Mouse (Mus musculus) limb, embryonic 10.5 days (tissue): ENCODE data around the gene Chpf. TPM values are rescaled to one million over a fixed set of nuclear protein-coding genes. Genes with fewer than 3 reads are reported as not detected.
A peak's percentile ranks its signal among the peaks of the same experiment; 100 is the strongest.

ENCODE experiments used
- DNase-seq: peaks from one replicate; pipeline ENCODE4 v3.0.0-alpha.2; 2017; ENCODE audit warnings: low spot score
- H3K27ac ChIP-seq: fragments of 300-500 bp; sonication (generic); 2 replicates; pipeline ENCODE4 v1.5.1; 2016; ENCODE audit warnings: mild to moderate bottlenecking
- H3K27me3 ChIP-seq: fragments of 300-500 bp; sonication (generic); 2 replicates; pipeline ENCODE4 v1.6.1; 2016; ENCODE audit warnings: low read depth, mild to moderate bottlenecking; ENCODE audit not compliant: poor library complexity, severe bottlenecking
- H3K36me3 ChIP-seq: fragments of 300-500 bp; sonication (generic); 2 replicates; pipeline ENCODE4 v1.6.1; 2016; ENCODE audit warnings: mild to moderate bottlenecking, moderate library complexity
- H3K4me1 ChIP-seq: fragments of 300-500 bp; sonication (generic); 2 replicates; pipeline ENCODE4 v1.6.1; 2016
- H3K4me3 ChIP-seq: fragments of 300-500 bp; sonication (generic); 2 replicates; pipeline ENCODE4 v1.5.1; 2016; ENCODE audit warnings: mild to moderate bottlenecking, moderate library complexity
- H3K9me3 ChIP-seq: fragments of 300-500 bp; sonication (generic); replicated peaks from 2 replicates; pipeline ENCODE4 v1.6.1; 2016; ENCODE audit warnings: mild to moderate bottlenecking
- WGBS: fragments of 180-500 bp; shearing (Covaris S2); methylation state at CpG from one replicate; pipeline ENCODE4 v1.1.7; 2016; 5-methylcytosine and 5-hydroxymethylcytosine counted together
- polyA plus RNA-seq: library from polyadenylated mRNA; unstranded; fragments of >200 nt; fragmentation: Nextera tagmentation; extraction: Ambion mirVana; gene quantifications from 2 replicates; pipeline ENCODE4 v1.2.1, GENCODE M21; 2016

Gene Chpf
- polyA plus RNA-seq, 1 experiment from 2014 or later, result 23.7 TPM

GRCm38 (mm10) chr1:75463652-75464204, 15.4 kb downstream of the Chpf start:
- H3K4me1 ChIP-seq, result peaks cover 43% of the 10 kb centered on the region
- no peaks in the 10 kb centered on the region for H3K9me3 ChIP-seq
- DNase-seq, result no peak
- no peak overlapping the region for H3K4me3 ChIP-seq
- H3K27ac ChIP-seq, result no peak overlapping the region; the same call in 1 of the 2 replicates
- no peaks in the 10 kb centered on the region for H3K36me3 ChIP-seq
- peaks cover 85% of the 10 kb centered on the region for H3K27me3 ChIP-seq
- WGBS, result 77% methylated on average over 5 of the region's 5 CpGs

GRCm38 (mm10) chr1:75462636-75463035, 16.5 kb downstream of the Chpf start:
- H3K27me3 ChIP-seq, result peaks cover 86% of the 10 kb centered on the region
- WGBS, result 9% methylated on average over 1 of the region's 1 CpGs
- no peak overlapping the region for H3K27ac ChIP-seq
- no peak overlapping the region for H3K4me3 ChIP-seq
- H3K36me3 ChIP-seq, result no peaks in the 10 kb centered on the region
- no peaks in the 10 kb centered on the region for H3K9me3 ChIP-seq
- DNase-seq, result no peak
- peaks cover 51% of the 10 kb centered on the region for H3K4me1 ChIP-seq

GRCm38 (mm10) chr1:75460297-75460696, 18.8 kb downstream of the Chpf start:
- DNase-seq, result no peak
- Histone ChIP-seq H3K36me3 (no peaks in the 10 kb centered on the region), H3K27ac (no peak overlapping the region), H3K27me3 (peaks cover 90% of the 10 kb centered on the region), H3K4me3 (no peak overlapping the region), H3K9me3 (no peaks in the 10 kb centered on the region), H3K4me1 (peaks cover 68% of the 10 kb centered on the region)
- WGBS, result 87% methylated on average over 7 of the region's 7 CpGs

- WGBS, result 12% methylated on average over 23 of the region's 23 CpGs
- DNase-seq, result no peak
- peaks cover 89% of the 10 kb centered on the region for H3K27me3 ChIP-seq
- no peaks in the 10 kb centered on the region for H3K9me3 ChIP-seq
- H3K27ac ChIP-seq, result peak overlapping the region; percentile 62
- H3K4me3 ChIP-seq, result peak overlapping the region; percentile 45
- H3K4me1 ChIP-seq, result peaks cover 67% of the 10 kb centered on the region
- no peaks in the 10 kb centered on the region for H3K36me3 ChIP-seq
Measured at GRCm38 (mm10) chr1:75458789-75459684, 20.1 kb downstream of the Chpf start.

- peaks cover 68% of the 10 kb centered on the region for H3K4me1 ChIP-seq
- H3K36me3 ChIP-seq, result no peaks in the 10 kb centered on the region
- peaks cover 91% of the 10 kb centered on the region for H3K27me3 ChIP-seq
- under 1% methylated on average over 42 of the region's 42 CpGs for WGBS
- peak; percentile 62 for DNase-seq
- H3K27ac ChIP-seq, result peak overlapping the region; percentile 62
- H3K9me3 ChIP-seq, result no peaks in the 10 kb centered on the region
- peak overlapping the region; percentile 45 for H3K4me3 ChIP-seq
Measured at GRCm38 (mm10) chr1:75458025-75458788, 20.9 kb downstream of the Chpf start.

- WGBS, result under 1% methylated on average over 9 of the region's 10 CpGs
- H3K4me3 ChIP-seq, result peak overlapping the region; percentile 45
- no peaks in the 10 kb centered on the region for H3K36me3 ChIP-seq
- H3K4me1 ChIP-seq, result peaks cover 73% of the 10 kb centered on the region
- H3K27me3 ChIP-seq, result peaks cover 95% of the 10 kb centered on the region
- H3K9me3 ChIP-seq, result no peaks in the 10 kb centered on the region
- DNase-seq, result no peak
- H3K27ac ChIP-seq, result peak overlapping the region; percentile 62; the same call in 1 of the 2 replicates
Measured at GRCm38 (mm10) chr1:75457710-75458024, 21.4 kb downstream of the Chpf start.

- H3K27ac ChIP-seq, result peak overlapping the region; percentile 46
- peak overlapping the region; percentile 45; the same call in 1 of the 2 replicates for H3K4me3 ChIP-seq
- DNase-seq, result peak; percentile 60
- 3% methylated on average over 14 of the region's 14 CpGs for WGBS
- no peaks in the 10 kb centered on the region for H3K36me3 ChIP-seq
- H3K4me1 ChIP-seq, result peaks cover 75% of the 10 kb centered on the region
- H3K9me3 ChIP-seq, result no peaks in the 10 kb centered on the region
- peaks cover 95% of the 10 kb centered on the region for H3K27me3 ChIP-seq
Measured at GRCm38 (mm10) chr1:75456746-75457564, 22.2 kb downstream of the Chpf start.

- H3K9me3 ChIP-seq, result no peaks in the 10 kb centered on the region
- no peaks in the 10 kb centered on the region for H3K36me3 ChIP-seq
- H3K27ac ChIP-seq, result peak overlapping the region; percentile 46
- 0 out of 2 replicates have a peak overlapping the region, but pooled peaks have one; percentile 6 for H3K4me3 ChIP-seq
- peaks cover 97% of the 10 kb centered on the region for H3K27me3 ChIP-seq
- WGBS, result 5% methylated on average over 5 of the region's 5 CpGs
- no peak for DNase-seq
- H3K4me1 ChIP-seq, result peaks cover 85% of the 10 kb centered on the region
Measured at GRCm38 (mm10) chr1:75455948-75456347, 23.2 kb downstream of the Chpf start.

- no peaks in the 10 kb centered on the region for H3K36me3 ChIP-seq
- no peak overlapping the region for H3K4me3 ChIP-seq
- peaks cover 98% of the 10 kb centered on the region for H3K27me3 ChIP-seq
- DNase-seq, result no peak
- peaks cover 91% of the 10 kb centered on the region for H3K4me1 ChIP-seq
- H3K9me3 ChIP-seq, result no peaks in the 10 kb centered on the region
- peak overlapping the region; percentile 46; the same call in 1 of the 2 replicates for H3K27ac ChIP-seq
- WGBS, result 70% methylated on average over 3 of the region's 3 CpGs
Measured at GRCm38 (mm10) chr1:75455433-75455832, 23.7 kb downstream of the Chpf start.

GRCm38 (mm10) chr1:75451900-75452299, 27.2 kb downstream of the Chpf start:
- no peaks in the 10 kb centered on the region for H3K9me3 ChIP-seq
- H3K4me1 ChIP-seq, result peaks cover 98% of the 10 kb centered on the region
- no peaks in the 10 kb centered on the region for H3K36me3 ChIP-seq
- no peak overlapping the region for H3K27ac ChIP-seq
- 69% methylated on average over 5 of the region's 5 CpGs for WGBS
- no peak overlapping the region for H3K4me3 ChIP-seq
- H3K27me3 ChIP-seq, result peaks cover 98% of the 10 kb centered on the region
- DNase-seq, result no peak

- Histone ChIP-seq H3K36me3 (no peaks in the 10 kb centered on the region), H3K4me1 (peaks cover 98% of the 10 kb centered on the region), H3K4me3 (peak within 1 kb of the TSS; percentile 45), H3K27me3 (peaks cover 96% of the 10 kb centered on the region), H3K9me3 (no peaks in the 10 kb centered on the region), H3K27ac (peak within 1 kb of the TSS; percentile 70)
- peak; percentile 58 for DNase-seq
- WGBS, result 2% methylated on average over 35 of the region's 35 CpGs
Measured at GRCm38 (mm10) chr1:75450314-75451005, 28.6 kb downstream of the Chpf start, which contains the start of gene Asic4. Gene Asic4 (plus strand): TSS chr1:75450436.
